Comparison of ENCODE assay signal across 18 mouse cellular contexts in the genomic region with DNA sequence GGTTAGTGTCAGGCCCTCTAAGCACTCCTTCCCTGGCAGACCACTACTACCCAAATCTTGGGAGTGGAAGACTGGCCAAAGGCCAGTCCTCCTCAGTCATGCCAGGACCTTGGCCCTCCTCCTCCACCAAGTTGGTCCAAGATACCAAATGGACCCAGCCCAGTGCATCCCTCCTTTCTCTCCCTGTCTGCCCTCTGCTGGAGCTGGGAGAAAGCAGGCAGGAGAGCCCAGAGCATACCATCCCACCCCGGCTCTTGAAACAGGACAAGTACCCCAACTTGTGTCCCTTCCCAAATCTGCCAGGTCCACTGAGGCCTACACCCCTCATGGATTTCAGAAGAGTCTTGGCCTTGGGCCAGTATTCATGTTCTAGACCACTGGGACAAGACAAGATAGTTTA. TPM values are rescaled to one million over a fixed set of nuclear protein-coding genes. Genes with fewer than 3 reads are reported as not detected.
A peak's percentile ranks its signal among the peaks of the same experiment; 100 is the strongest.
DNase-seq lines count a peak whose midpoint lies in the region; ATAC-seq and TF ChIP-seq lines count a peak whose summit lies in the region.
"Had no signal": no experiment of that assay in that cellular context is flagged by ENCODE, and none has a peak within 500 bp of the region (broad histone marks: within the 10 kb centered on the region; RNA-seq: fewer than 3 reads in every experiment).

No protein-coding gene starts in this region.

- WGBS in intestine, postnatal 0 days = 67% methylated on average over 1 of the region's 1 CpGs
- 70% methylated on average over 1 of the region's 1 CpGs for WGBS in intestine, embryonic 16.5 days
- WGBS in liver, postnatal 0 days (ENCODE audit: insufficient replicate concordance) = 31% methylated on average over 1 of the region's 1 CpGs

- TF ChIP-seq EP300 in liver, postnatal 0 days (IDR thresholded peaks at IDR 0.05; ENCODE audit: low read depth) = no peak

- ATAC-seq in intestine, postnatal 0 days = no peak
- no peak for ATAC-seq in intestine, embryonic 16.5 days
- no peak for ATAC-seq in liver, postnatal 0 days
- ATAC-seq: forebrain, embryonic 14.5 days; inflammation-experienced regulatory T-cells, adult 6 months had no signal

- DNase-seq in liver, postnatal 0 days = no peak
- DNase-seq in liver (no peak), adipocyte (ENCODE audit: low spot score) (peak; percentile 20)
- peak; percentile 43 for DNase-seq in adrenal gland, postnatal 14 days
- DNase-seq in left cerebral cortex, adult 2 months (ENCODE audit: extremely low spot score in 1 of 2, low spot score in 2 of 2) = no peak
- DNase-seq: gastrocnemius, postnatal 36 days; kidney, postnatal 25 days; layer of hippocampus, adult 9-11 months; thymus, postnatal 25 days had no signal

- peaks cover 60% of the 10 kb centered on the region for H3K27me3 ChIP-seq in intestine, postnatal 0 days (replicated peaks; ENCODE audit: control insufficient read depth, insufficient read depth, low read length)
- peaks cover 57% of the 10 kb centered on the region for H3K27me3 ChIP-seq in intestine, embryonic 16.5 days (replicated peaks; ENCODE audit: control insufficient read depth, insufficient read depth, low read length)
- H3K27me3 ChIP-seq in liver, postnatal 0 days (ENCODE audit: insufficient read depth, low read length) = peaks cover 44% of the 10 kb centered on the region

- H3K4me2 ChIP-seq in intestine, postnatal 0 days (replicated peaks; ENCODE audit: low read depth) = no peak overlapping the region
- H3K4me2 ChIP-seq in intestine, embryonic 16.5 days (ENCODE audit: low read depth, low read length) = no peak overlapping the region
- H3K4me2 ChIP-seq in liver, postnatal 0 days (ENCODE audit: low read depth, low read length) = no peak overlapping the region
- H3K4me2 ChIP-seq: embryonic facial prominence, embryonic 13.5 days had no signal

- no peaks in the 10 kb centered on the region for H3K9me3 ChIP-seq in intestine, postnatal 0 days (ENCODE audit: control insufficient read depth)
- H3K9me3 ChIP-seq in intestine, embryonic 16.5 days (ENCODE audit: control insufficient read depth, low read length) = no peaks in the 10 kb centered on the region
- H3K9me3 ChIP-seq in liver, postnatal 0 days (ENCODE audit: low read length) = no peaks in the 10 kb centered on the region
- H3K9me3 ChIP-seq: embryonic facial prominence, embryonic 13.5 days; heart, embryonic 10.5 days; hindbrain, embryonic 10.5 days had no signal

- H3K27ac ChIP-seq in intestine, postnatal 0 days (ENCODE audit: low read depth, low read length) = no peak overlapping the region
- no peak overlapping the region for H3K27ac ChIP-seq in intestine, embryonic 16.5 days (ENCODE audit: low read length)
- no peak overlapping the region for H3K27ac ChIP-seq in liver, postnatal 0 days (ENCODE audit: low read depth)
- no peak overlapping the region for H3K27ac ChIP-seq in left cerebral cortex, adult 2 months
- H3K27ac ChIP-seq: embryonic facial prominence, embryonic 13.5 days; heart, embryonic 10.5 days; hindbrain, embryonic 10.5 days; liver, embryonic 14.5 days had no signal

- no peak overlapping the region for H3K4me3 ChIP-seq in intestine, postnatal 0 days (ENCODE audit: low read depth, low read length)
- no peak overlapping the region for H3K4me3 ChIP-seq in intestine, embryonic 16.5 days (ENCODE audit: low read length)
- H3K4me3 ChIP-seq in liver, postnatal 0 days (ENCODE audit: low read depth, low read length) = no peak overlapping the region
- H3K4me3 ChIP-seq in left cerebral cortex, adult 2 months = no peak overlapping the region
- H3K4me3 ChIP-seq: embryonic facial prominence, embryonic 13.5 days; heart, embryonic 10.5 days; hindbrain, embryonic 10.5 days had no signal

- TF ChIP-seq CTCF in intestine, postnatal 0 days (IDR thresholded peaks at IDR 0.05; ENCODE audit: low read depth) = peak; percentile 49
- peak; percentile 33; the same call in 1 of the 2 replicates for TF ChIP-seq CTCF in liver, postnatal 0 days (IDR thresholded peaks at IDR 0.05; ENCODE audit: low read depth)
- no peak; the same call in 1 of the 2 replicates for TF ChIP-seq CTCF in left cerebral cortex, adult 2 months (IDR thresholded peaks at IDR 0.05)

- peaks cover 3% of the 10 kb centered on the region for H3K4me1 ChIP-seq in intestine, postnatal 0 days (replicated peaks; ENCODE audit: control insufficient read depth, insufficient read depth, low read length)
- H3K4me1 ChIP-seq in intestine, embryonic 16.5 days (ENCODE audit: control insufficient read depth, insufficient read depth, low read length) = peaks cover 14% of the 10 kb centered on the region
- no peaks in the 10 kb centered on the region for H3K4me1 ChIP-seq in liver, postnatal 0 days (ENCODE audit: insufficient read depth)

- no peak overlapping the region for H3K9ac ChIP-seq in intestine, postnatal 0 days (ENCODE audit: low read depth, low read length)
- no peak overlapping the region for H3K9ac ChIP-seq in intestine, embryonic 16.5 days (ENCODE audit: low read depth, low read length)
- no peak overlapping the region for H3K9ac ChIP-seq in liver, postnatal 0 days (replicated peaks)
- H3K9ac ChIP-seq: embryonic facial prominence, embryonic 13.5 days; liver, embryonic 14.5 days had no signal

- H3K36me3 ChIP-seq in intestine, postnatal 0 days (ENCODE audit: control insufficient read depth, insufficient read depth) = no peaks in the 10 kb centered on the region
- H3K36me3 ChIP-seq in intestine, embryonic 16.5 days (ENCODE audit: control insufficient read depth, insufficient read depth, low read length) = no peaks in the 10 kb centered on the region
- no peaks in the 10 kb centered on the region for H3K36me3 ChIP-seq in liver, postnatal 0 days (replicated peaks; ENCODE audit: insufficient read depth, low read length)
- H3K36me3 ChIP-seq: embryonic facial prominence, embryonic 13.5 days; heart, embryonic 10.5 days; hindbrain, embryonic 10.5 days had no signal

- intact Hi-C loops in left cerebral cortex, adult 2 months (cut with DNase I) = loop anchor here (5.0 kb wide), 1 partner anchor 229 kb away; no protein-coding TSS in a partner anchor

RNA-seq across cellular contexts. Expression of a gene that starts 2.8 kb away (rescaled TPM):
- polyA plus RNA-seq in intestine, postnatal 0 days (2015; fragmentation: Nextera tagmentation; extraction: Ambion mirVana) = 0.21 and 0.31 TPM in 2 replicates
- 0.82 and 1.2 TPM in 2 replicates for polyA plus RNA-seq in intestine, embryonic 16.5 days (2015; fragmentation: Nextera tagmentation; extraction: Ambion mirVana)
- 0.07 and 0.09 TPM in 2 replicates for polyA plus RNA-seq in liver, postnatal 0 days (2015; fragmentation: Nextera tagmentation; extraction: Ambion mirVana)
- 1.1 TPM in 2 replicates for total RNA-seq in adrenal gland, postnatal 14 days (2021)
- 1 to 10 TPM; 3.6 to 5.7 TPM for total RNA-seq in left cerebral cortex, adult 2 months (2021)
- polyA plus RNA-seq: heart, postnatal 0 days; inflammation-experienced regulatory T-cells, adult 6 months had no signal

Comparison
In these comparisons a context has a peak if more than half of its experiments do, and no peak if none do; other contexts are left out.
1. DNase-seq: peak in adipocyte (single experiment) and adrenal gland, postnatal 14 days (single experiment); none in liver, postnatal 0 days (single experiment), liver (single experiment) and left cerebral cortex, adult 2 months (0 of 2).